28 mouse cellular contexts compared by ENCODE assay signal in genomic region chr2:167717208-167717607, GRCm38 (mm10). TPM values are rescaled to one million over a fixed set of nuclear protein-coding genes. Genes with fewer than 3 reads are reported as not detected.
DNase-seq lines count a peak whose midpoint lies in the region; ATAC-seq lines count a peak whose summit lies in the region.
"Had no signal": no experiment of that assay in that cellular context is flagged by ENCODE, and none has a peak within 500 bp of the region (broad histone marks: within the 10 kb centered on the region; RNA-seq: fewer than 3 reads in every experiment).

No protein-coding gene starts in this region.

- WGBS in liver, embryonic 15.5 days (ENCODE audit: insufficient replicate concordance) = 3% methylated on average over 1 of the region's 1 CpGs
- 0% methylated on average over 1 of the region's 1 CpGs for WGBS in macrophage (ENCODE audit: missing documents)

- no peak for ATAC-seq in liver, embryonic 15.5 days (ENCODE audit: insufficient read depth)
- peak; percentile 35; the same call in 1 of the 2 replicates for ATAC-seq in common myeloid progenitor, adult 5-6 weeks (replicated peaks; ENCODE audit: low read depth, poor library complexity, severe bottlenecking)
- ATAC-seq in monocyte, adult 5-6 weeks (replicated peaks; ENCODE audit: insufficient number of reproducible peaks, low FRiP score, low TSS enrichment, poor library complexity, severe bottlenecking) = peak; percentile 48; the same call in 1 of the 2 replicates
- ATAC-seq in cerebellum, adult (ENCODE audit: insufficient number of reproducible peaks, low FRiP score, low TSS enrichment) = no peak
- ATAC-seq: CD4-positive, CD25-positive, alpha-beta regulatory T cell, adult 4 months; forebrain, embryonic 14.5 days; forebrain, postnatal 0 days; hindbrain, postnatal 0 days; inflammation-experienced regulatory T-cells, adult 6 months; intestine, embryonic 16.5 days had no signal

- H3K4me2 ChIP-seq in liver, embryonic 15.5 days = no peak overlapping the region
- H3K4me2 ChIP-seq: heart, embryonic 13.5 days; hindbrain, embryonic 14.5 days had no signal

- no peaks in the 10 kb centered on the region for H3K9me3 ChIP-seq in liver, embryonic 15.5 days (replicated peaks)
- H3K9me3 ChIP-seq: heart, embryonic 10.5 days; heart, embryonic 13.5 days had no signal

- H3K79me2 ChIP-seq in macrophage (ENCODE audit: inconsistent target) = no peaks in the 10 kb centered on the region

- H3K36me3 ChIP-seq in liver, embryonic 15.5 days (replicated peaks) = no peaks in the 10 kb centered on the region
- no peaks in the 10 kb centered on the region for H3K36me3 ChIP-seq in macrophage (ENCODE audit: inconsistent target)
- H3K36me3 ChIP-seq: heart, embryonic 10.5 days; heart, embryonic 13.5 days had no signal

- H3K27ac ChIP-seq in liver, embryonic 15.5 days (replicated peaks) = 0 out of 2 replicates have a peak overlapping the region, but pooled peaks have one; percentile 29
- peak overlapping the region; percentile 84 for H3K27ac ChIP-seq in macrophage
- H3K27ac ChIP-seq: gastrocnemius, adult 2 months; heart, embryonic 10.5 days; heart, embryonic 13.5 days; hindbrain, embryonic 14.5 days; hindbrain, postnatal 0 days had no signal

- H3K9ac ChIP-seq in liver, embryonic 15.5 days = no peak overlapping the region
- H3K9ac ChIP-seq: forebrain, postnatal 0 days; heart, embryonic 13.5 days; hindbrain, embryonic 14.5 days had no signal

- no peaks in the 10 kb centered on the region for H3K27me3 ChIP-seq in liver, embryonic 15.5 days
- H3K27me3 ChIP-seq: heart, embryonic 13.5 days had no signal

- H3K4me3 ChIP-seq in liver, embryonic 15.5 days (replicated peaks) = no peak overlapping the region
- no peak overlapping the region for H3K4me3 ChIP-seq in macrophage (ENCODE audit: inconsistent target)
- H3K4me3 ChIP-seq: gastrocnemius, adult 2 months; heart, embryonic 10.5 days; heart, embryonic 13.5 days had no signal

- no peak for DNase-seq in liver
- DNase-seq in adrenal gland, adult 18-20 months (ENCODE audit: low spot score in 2 of 2) = no peak
- no peak for DNase-seq in heart, adult 9 months (ENCODE audit: low spot score in 2 of 2)
- DNase-seq: adrenal gland, postnatal 10 days; adrenal gland, postnatal 36 days; cerebellum, adult 2 months; cerebellum, adult 9-11 months; cerebellum, postnatal 36 days; forebrain, postnatal 0 days; gastrocnemius, adult 2 months; gastrocnemius, postnatal 14 days; heart, adult 18-20 months; heart, postnatal 14 days; heart, postnatal 4 days had no signal

- peaks cover 18% of the 10 kb centered on the region; the same call in 1 of the 2 replicates for H3K4me1 ChIP-seq in liver, embryonic 15.5 days (replicated peaks)

RNA-seq across cellular contexts. Expression of gene Tmem189, which starts 27.6 kb away (rescaled TPM):
- polyA plus RNA-seq in liver, embryonic 15.5 days (2015; fragmentation: Nextera tagmentation; extraction: Ambion mirVana) = 17.4 and 18.2 TPM in 2 replicates
- 17.3 and 27.5 TPM in 2 replicates for total RNA-seq in common myeloid progenitor, adult 5-6 weeks (2017)
- 100 to 1,000 TPM in 7 of 26 experiments, 10 to 100 TPM in 19; 41.8 to 182 (median 85.4) TPM for total RNA-seq in macrophage (2018; cell fraction: chromatin; rRNA removed)
- total RNA-seq in macrophage (2018; cell fraction: cytosol; rRNA removed) = 100 to 1,000 TPM; 103 to 247 (median 137) TPM
- total RNA-seq in macrophage (2018; cell fraction: nucleus; rRNA removed) = 100 to 1,000 TPM in 25 of 26 experiments, 10 to 100 TPM in 1; 73.5 to 264 (median 143) TPM
- 165 to 276 TPM (median 174 TPM) in 3 replicates for polyA plus RNA-seq in macrophage (2018)
- total RNA-seq in monocyte, adult 5-6 weeks (2017) = 55.2 to 64.6 TPM (median 57.9 TPM) in 3 replicates
- 10 to 100 TPM; 21.4 to 26.6 TPM for total RNA-seq in adrenal gland, adult 18-20 months (2021)

RNA-seq across cellular contexts. Expression of gene Cebpb, which starts 28.5 kb away (rescaled TPM):
- polyA plus RNA-seq in liver, embryonic 15.5 days (2015; fragmentation: Nextera tagmentation; extraction: Ambion mirVana) = 13.0 and 14.0 TPM in 2 replicates
- total RNA-seq in common myeloid progenitor, adult 5-6 weeks (2017) = 4.7 and 6.5 TPM in 2 replicates
- 10 to 100 TPM; 13.7 to 87.4 (median 42.2) TPM for total RNA-seq in macrophage (2018; cell fraction: chromatin; rRNA removed)
- total RNA-seq in macrophage (2018; cell fraction: cytosol; rRNA removed) = 100 to 1,000 TPM in 12 of 26 experiments, 10 to 100 TPM in 14; 30.7 to 271 (median 98.7) TPM
- 100 to 1,000 TPM in 19 of 26 experiments, 10 to 100 TPM in 7; 25.3 to 303 (median 156) TPM for total RNA-seq in macrophage (2018; cell fraction: nucleus; rRNA removed)
- 4.8 to 33.5 TPM (median 23.5 TPM) in 3 replicates for polyA plus RNA-seq in macrophage (2018)
- 255 to 567 TPM (median 357 TPM) in 3 replicates for total RNA-seq in monocyte, adult 5-6 weeks (2017)
- 100 to 1,000 TPM; 433 to 502 TPM for total RNA-seq in adrenal gland, adult 18-20 months (2021)

RNA-seq across cellular contexts. Expression of gene Gm20431, which starts 55.9 kb away (rescaled TPM):
- polyA plus RNA-seq in liver, embryonic 15.5 days (2015; fragmentation: Nextera tagmentation; extraction: Ambion mirVana) = 0.63 TPM in 1 of 2 replicates, not detected in the other
- not detected in 2 replicates for total RNA-seq in common myeloid progenitor, adult 5-6 weeks (2017)
- not detected for total RNA-seq in macrophage (2018; cell fraction: chromatin; rRNA removed)
- total RNA-seq in macrophage (2018; cell fraction: cytosol; rRNA removed) = under 1 TPM in 10 of 26 experiments, not detected in 16; 0.09 to 0.43 (median 0.13) TPM
- 1 to 10 TPM in 1 of 26 experiments, under 1 TPM in 2, not detected in 23; 0.35 to 1.7 (median 0.48) TPM for total RNA-seq in macrophage (2018; cell fraction: nucleus; rRNA removed)
- polyA plus RNA-seq in macrophage (2018) = not detected in 3 replicates
- total RNA-seq in monocyte, adult 5-6 weeks (2017) = not detected in 3 replicates
- 10 to 100 TPM; 11.6 to 15.2 TPM for total RNA-seq in adrenal gland, adult 18-20 months (2021)
- total RNA-seq: forebrain, postnatal 0 days had no signal
- polyA plus RNA-seq: CD4-positive, CD25-positive, alpha-beta regulatory T cell, adult 4 months; frontal cortex, adult 2 months; inflammation-experienced regulatory T-cells, adult 6 months had no signal

Comparison
In these comparisons a context has a peak if more than half of its experiments do, and no peak if none do; other contexts are left out.
1. ATAC-seq: peak in common myeloid progenitor, adult 5-6 weeks (single experiment) and monocyte, adult 5-6 weeks (single experiment); none in liver, embryonic 15.5 days (single experiment) and cerebellum, adult (single experiment).
2. RNA of gene Cebpb, which starts 28.5 kb away (total RNA-seq): 433 to 502 TPM in adrenal gland, adult 18-20 months and 255 to 567 TPM in monocyte, adult 5-6 weeks; 4.7 to 6.5 TPM in common myeloid progenitor, adult 5-6 weeks; every median in the first group is over 10 times any median in the second.
3. RNA of gene Gm20431, which starts 55.9 kb away (total RNA-seq): 11.6 to 15.2 TPM in adrenal gland, adult 18-20 months; not detected in common myeloid progenitor, adult 5-6 weeks and not detected in monocyte, adult 5-6 weeks; every median in the first group is over 10 times any median in the second.